Mouse (Mus musculus) c-Kit-positive CD71-positive TER-119-positive erythroid progenitor cells, embryonic 14.5 days (primary cell): ENCODE results near the gene Olfr675.
"Not testable (repeated sequence)": the region's sequence is repeated elsewhere in the genome, so short reads cannot be mapped to it uniquely, and the experiment has no call there.

Source experiments
- DNase-seq: peaks from one replicate; pipeline ENCODE4 v3.0.0-alpha.2; 2013; ENCODE audit warnings: low spot score

Gene Olfr675

GRCm38 (mm10) chr7:105028360-105028759, at the start of gene Olfr675:
Olfr675 (minus strand) TSS chr7:105028460.
- DNase-seq, result no peak

DNA sequence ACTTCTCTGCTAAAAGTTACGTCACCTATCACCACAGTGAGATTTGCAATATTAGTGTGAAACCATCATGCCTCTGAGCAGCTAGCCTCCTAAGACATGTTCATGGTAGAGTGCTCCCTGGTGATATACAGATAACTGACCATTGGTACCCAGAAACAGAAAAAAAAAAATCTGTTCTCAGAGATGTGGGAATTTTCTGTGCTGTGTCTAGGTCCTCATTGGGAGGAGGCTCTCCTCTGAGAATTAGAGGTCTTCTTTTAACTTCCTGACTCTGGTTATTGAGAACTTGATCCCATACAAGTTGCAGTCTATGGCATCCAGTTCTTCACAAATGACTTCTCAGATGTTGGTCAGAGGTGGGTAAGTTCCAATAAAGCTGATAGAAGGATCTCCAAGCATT, 35.9 kb upstream of the Olfr675 start, which contains the start of gene Olfr678:
Gene Olfr678 (plus strand): TSS at position 301 of the 400 bp plus-strand sequence.
- no peak for DNase-seq

DNA sequence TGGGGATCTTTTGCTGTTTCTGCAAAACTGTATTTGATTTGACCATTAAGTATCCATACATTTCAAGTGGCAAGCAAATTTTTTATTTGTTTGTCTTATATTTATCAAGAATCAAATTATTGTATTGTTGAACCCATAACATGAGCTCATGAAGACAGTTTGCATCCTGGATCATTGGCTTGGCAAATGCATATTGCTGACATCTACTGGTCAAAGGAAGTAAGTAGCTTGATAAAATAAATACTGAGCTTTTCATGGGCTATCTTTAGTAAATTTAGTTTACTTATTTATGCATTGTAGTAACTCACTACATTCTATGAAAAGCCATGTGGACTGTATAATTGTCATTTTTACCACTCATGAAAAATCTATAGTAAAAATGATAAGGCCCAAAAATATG, 30.7 kb upstream of the Olfr675 start:
- no peak for DNase-seq

DNA sequence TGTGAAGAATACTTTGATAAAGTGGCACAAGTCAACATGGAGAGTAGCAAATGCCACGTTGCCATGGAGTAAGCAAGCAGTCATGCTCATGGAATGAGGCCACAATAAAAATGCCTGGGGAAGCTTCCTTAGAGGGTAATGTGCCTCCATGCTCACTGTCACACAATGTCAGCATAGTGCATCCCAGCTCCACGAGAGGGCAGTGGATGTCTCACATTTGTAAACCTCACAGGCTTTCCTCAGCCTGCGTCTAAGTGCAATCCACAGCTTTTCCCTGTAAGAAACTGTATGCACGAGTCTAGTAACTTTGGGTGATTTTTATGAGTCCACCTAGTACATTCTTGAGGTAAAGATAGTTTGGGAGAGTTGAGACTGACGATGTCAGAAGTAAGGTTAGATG, 5.6 kb upstream of the Olfr675 start:
- not testable (repeated sequence) for DNase-seq

DNA sequence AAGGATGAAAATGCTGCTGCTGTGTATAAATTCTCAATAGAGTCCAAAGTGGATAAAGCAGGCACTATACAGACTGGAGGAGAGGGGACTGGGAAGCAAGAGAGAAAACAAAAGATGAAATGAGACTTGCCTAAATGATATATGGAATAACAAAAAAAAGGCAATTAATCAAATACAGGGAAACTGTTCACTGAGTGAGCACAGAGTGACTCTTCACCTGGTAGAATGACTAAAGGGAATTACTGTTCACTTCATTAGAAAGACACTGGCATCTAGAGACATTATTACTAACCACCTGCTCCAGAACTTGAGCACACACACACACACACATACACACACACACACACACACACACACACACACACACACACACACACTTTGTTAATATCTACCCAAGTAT, 4.1 kb upstream of the Olfr675 start, which contains the start of gene Olfr676:
Gene Olfr676 (plus strand): TSS at position 301 of the 400 bp plus-strand sequence.
- DNase-seq, result no peak

DNA sequence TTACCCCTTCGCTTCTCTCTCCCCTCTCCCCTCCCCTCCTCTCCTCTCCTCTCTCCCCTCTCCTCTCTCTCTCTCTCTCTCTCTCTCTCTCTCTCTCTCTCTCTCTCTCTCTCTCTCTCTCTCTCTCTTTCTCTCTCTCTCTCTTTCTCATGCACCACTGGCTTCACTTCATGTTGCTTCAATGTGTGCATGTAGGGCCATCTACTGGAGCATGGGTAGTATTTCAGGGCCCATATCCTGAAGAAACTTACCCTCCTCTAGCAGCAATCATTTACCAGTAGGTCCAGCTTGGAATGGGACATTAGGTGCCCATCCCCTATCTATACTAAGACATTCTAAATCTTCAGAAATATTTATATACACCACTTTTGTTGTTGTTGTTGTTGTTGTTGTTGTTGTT, 5.7 kb downstream of the Olfr675 start:
- no peak for DNase-seq

DNA sequence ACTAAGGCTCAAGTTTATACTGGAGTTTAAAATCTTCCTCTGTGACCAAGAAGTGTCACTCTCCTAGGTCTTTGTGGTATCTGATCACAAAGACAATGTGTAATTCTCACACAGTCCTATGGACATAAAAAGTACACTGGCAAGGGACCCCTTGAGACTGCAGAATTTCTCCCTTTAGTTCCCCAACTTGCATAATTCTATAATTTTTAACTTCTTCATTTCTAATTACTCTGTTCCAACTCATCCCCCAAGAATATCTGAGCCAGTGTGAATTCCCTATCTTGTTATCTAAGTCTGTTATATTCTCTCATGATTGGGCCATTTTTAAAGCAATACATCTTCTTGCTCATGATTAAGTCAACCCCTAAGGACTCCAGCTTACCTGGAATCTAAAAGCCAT, 26.3 kb downstream of the Olfr675 start, which contains the start of gene Olfr672:
Gene Olfr672 (minus strand): TSS at position 101 of the 400 bp plus-strand sequence.
- no peak for DNase-seq

- no peak for DNase-seq
These were observed 49.2 kb downstream of the Olfr675 start, which contains the start of gene Olfr671 for GRCm38 (mm10) chr7:104979026-104979425. Olfr671 (minus strand) TSS chr7:104979126.

GRCm38 (mm10) chr7:104972507-104972906, 55.8 kb downstream of the Olfr675 start:
- not testable (repeated sequence) for DNase-seq
